Mouse (Mus musculus) CD4-positive, CD25-positive, alpha-beta regulatory T cell, adult 2 months (primary cell): ENCODE data around the gene Hfe2.
"Not testable (repeated sequence)": the region's sequence is repeated elsewhere in the genome, so short reads cannot be mapped to it uniquely, and the experiment has no call there.

Experiments
- DNase-seq: peaks from one replicate; pipeline ENCODE4 v3.0.0-alpha.2; 2012; ENCODE audit warnings: low read depth, low spot score

Hfe2 gene

DNA sequence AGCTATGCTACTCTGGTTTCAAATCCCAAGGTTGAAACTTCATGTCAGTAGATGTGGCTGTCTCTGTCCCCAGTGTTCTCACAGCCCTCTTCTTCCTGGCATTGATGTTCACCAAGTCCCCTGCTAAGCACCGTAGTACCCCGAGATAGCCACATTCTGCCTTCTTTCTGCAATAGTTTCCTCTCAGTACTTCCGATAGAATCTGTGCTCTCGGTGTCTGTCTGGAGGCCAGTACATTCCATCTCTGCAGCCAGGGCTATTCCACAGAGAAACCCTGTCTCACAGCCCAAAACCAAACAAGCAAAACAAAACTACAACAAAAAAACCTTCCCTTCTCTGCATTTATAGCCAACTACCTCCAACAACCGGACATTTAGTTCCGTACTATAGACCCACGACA lies 28.8 kb upstream of the Hfe2 start:
- no peak for DNase-seq

GRCm38 (mm10) chr3:96496620-96497275 lies 28.2 kb upstream of the Hfe2 start:
- DNase-seq, result not testable (repeated sequence)

- DNase-seq, result peak; percentile 72
Observed at GRCm38 (mm10) chr3:96497451-96498028, 27.4 kb upstream of the Hfe2 start.

GRCm38 (mm10) chr3:96498476-96499245 lies 26.3 kb upstream of the Hfe2 start:
- peak; percentile 20 for DNase-seq

- peak; percentile 87 for DNase-seq
Observed at GRCm38 (mm10) chr3:96499481-96500288, 25.3 kb upstream of the Hfe2 start.

- peak; percentile 94 for DNase-seq
Observed at GRCm38 (mm10) chr3:96500289-96500621, 24.7 kb upstream of the Hfe2 start.

GRCm38 (mm10) chr3:96500691-96501265 lies 24.2 kb upstream of the Hfe2 start:
- peak; percentile 88 for DNase-seq

DNA sequence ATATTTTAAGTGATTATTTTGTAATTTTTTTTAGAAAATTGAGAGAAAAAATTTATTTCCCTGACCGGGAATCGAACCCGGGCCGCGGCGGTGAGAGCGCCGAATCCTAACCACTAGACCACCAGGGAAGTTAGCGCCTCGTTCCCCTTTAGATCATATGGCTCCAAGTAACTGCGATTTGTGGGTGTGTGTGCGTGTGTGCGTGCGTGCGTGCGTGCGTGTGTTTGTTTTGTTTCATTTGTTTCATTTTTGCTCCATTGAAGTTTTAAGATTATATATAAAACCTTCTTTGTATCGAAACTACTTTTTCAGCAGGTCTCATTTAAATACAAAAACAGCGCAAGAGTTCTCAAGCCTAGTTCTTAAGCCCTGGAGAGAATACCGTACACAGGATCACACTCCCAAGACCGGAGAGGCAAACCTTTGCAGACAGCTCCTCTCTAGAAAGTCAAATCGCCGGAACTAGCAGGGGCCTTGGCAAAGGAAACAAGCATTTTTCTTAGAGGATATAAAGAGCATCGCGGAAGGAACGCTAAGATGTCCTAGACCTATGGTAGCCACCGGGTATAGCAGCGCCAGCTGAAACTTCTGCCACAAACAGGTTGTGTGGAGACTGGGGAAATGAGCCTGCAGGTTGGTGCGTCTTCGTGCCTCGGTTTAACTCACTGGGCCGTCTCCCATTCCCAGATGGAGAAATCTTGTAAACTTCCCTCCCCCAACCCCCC lies 23.4 kb upstream of the Hfe2 start:
- DNase-seq, result peak; percentile 93

- DNase-seq, result peak; percentile 49
Observed at GRCm38 (mm10) chr3:96502181-96503082, 22.5 kb upstream of the Hfe2 start.

DNA sequence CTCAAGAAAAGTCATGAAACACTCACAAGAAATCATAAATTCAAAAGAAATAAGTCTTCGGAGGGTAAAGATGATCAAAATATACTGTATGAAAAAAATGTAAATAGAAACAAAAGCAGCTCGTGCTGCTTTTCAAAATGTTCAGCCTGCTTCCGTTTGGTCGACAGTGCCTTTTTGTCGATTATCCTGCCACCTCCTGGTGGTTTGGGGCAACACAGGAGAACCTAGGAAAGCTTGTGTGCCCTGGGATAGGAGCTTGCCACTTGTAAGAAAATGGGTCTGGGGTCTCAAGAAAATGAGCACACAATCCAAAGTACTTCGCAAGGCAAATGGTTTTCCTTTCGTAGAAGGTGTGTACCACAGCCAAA lies 21.9 kb upstream of the Hfe2 start:
- DNase-seq, result peak; percentile 90

DNA sequence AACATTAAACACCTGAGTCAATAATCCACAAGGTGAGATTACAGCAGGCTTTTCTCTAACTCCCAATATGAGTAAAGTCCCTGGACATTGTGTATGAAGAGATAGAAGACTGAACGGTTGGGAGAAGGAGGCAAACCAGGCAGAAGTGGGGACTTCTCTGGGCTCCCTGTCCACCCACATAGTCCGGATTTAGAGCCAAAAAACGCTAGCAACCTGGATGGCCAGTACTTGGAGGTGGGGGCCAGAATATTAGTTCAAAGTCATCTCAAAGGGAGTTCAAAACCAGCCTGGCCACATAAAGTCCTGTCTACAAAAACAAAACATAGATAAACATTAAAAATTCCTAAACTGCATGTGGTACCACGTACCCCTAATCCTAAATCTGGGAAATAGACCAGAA lies 21.0 kb upstream of the Hfe2 start:
- DNase-seq, result no peak

DNA sequence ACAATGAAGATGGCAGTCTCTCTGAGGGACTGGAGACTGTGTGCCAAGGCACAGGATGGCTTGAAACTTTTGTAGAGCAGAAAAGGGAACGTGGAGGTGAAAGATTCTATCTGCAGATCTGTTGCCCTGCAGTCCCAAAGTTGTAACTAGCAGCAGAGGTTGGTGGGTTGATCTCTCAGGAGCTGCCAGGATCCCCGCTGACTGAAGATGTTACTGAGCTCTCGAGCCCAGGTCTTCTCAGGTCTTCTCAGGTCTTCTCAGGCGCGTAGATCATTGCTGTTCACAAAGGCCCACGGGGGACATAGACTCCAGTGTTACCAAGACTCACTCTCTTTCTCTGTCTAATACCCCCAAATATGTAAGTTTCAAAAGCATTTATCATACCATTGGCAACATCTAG lies 20.0 kb upstream of the Hfe2 start:
- no peak for DNase-seq

- DNase-seq, result no peak
Observed at GRCm38 (mm10) chr3:96506396-96507047, 18.4 kb upstream of the Hfe2 start.

DNA sequence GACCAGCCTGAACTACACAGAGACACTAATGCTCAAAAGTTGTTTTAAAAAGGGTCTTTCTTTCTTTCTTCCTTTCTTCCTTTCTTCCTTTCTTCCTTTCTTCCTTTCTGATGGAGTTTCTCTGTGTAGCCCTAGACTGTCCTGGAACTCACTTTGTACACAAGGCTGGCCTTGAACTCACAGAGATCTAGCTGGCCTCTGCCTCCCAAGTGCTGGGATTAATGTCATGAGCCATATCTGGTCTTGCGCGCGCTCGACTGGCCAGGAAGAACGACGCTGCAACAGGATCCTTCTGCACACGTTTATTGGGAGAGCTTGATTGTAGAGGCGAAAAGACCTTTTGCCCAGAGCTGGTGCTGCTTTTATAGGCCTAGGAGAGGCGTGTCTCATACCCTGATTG lies 17.0 kb upstream of the Hfe2 start:
- DNase-seq, result not testable (repeated sequence)

GRCm38 (mm10) chr3:96520171-96520570 lies 4.8 kb upstream of the Hfe2 start:
- no peak for DNase-seq

- DNase-seq, result peak; percentile 67
Observed at GRCm38 (mm10) chr3:96522149-96522548, 2.8 kb upstream of the Hfe2 start.

DNA sequence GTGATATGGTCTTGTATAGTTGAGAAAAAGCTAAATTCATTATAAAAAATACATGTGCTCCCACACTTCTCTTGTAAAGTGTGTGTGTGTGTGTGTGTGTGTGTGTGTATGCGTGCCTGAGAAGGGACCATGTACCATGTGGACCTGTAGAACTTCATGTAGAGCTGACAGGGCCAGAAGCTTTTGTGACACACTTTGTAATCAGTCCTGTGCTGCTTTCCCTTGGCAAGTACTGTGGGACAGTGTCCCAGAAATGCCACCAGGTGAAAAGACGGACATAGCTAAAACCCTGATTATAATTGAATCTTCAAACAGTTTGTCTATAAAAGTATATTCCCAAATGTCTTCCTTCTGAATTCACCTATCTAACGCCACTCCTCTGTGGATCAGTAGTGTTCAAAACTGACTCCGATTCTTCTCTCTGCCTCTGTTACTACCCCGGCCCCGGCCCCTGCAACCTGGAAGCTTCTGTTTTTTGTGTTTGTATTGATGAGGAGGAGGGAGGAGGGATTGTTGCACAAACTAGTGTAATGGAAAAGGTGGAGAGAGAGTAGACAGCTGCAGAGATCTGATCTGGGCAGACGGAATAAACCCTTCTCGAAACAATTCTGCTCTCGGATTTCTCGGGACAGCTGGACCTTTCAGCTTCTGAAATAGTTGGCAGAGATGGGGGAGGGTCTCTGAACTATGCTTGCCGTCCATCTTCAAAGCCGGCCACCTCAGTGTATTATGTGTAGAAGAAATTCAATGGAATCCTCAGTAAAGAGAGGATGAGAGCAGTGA lies 753 bp upstream of the Hfe2 start:
- DNase-seq, result no peak

DNA sequence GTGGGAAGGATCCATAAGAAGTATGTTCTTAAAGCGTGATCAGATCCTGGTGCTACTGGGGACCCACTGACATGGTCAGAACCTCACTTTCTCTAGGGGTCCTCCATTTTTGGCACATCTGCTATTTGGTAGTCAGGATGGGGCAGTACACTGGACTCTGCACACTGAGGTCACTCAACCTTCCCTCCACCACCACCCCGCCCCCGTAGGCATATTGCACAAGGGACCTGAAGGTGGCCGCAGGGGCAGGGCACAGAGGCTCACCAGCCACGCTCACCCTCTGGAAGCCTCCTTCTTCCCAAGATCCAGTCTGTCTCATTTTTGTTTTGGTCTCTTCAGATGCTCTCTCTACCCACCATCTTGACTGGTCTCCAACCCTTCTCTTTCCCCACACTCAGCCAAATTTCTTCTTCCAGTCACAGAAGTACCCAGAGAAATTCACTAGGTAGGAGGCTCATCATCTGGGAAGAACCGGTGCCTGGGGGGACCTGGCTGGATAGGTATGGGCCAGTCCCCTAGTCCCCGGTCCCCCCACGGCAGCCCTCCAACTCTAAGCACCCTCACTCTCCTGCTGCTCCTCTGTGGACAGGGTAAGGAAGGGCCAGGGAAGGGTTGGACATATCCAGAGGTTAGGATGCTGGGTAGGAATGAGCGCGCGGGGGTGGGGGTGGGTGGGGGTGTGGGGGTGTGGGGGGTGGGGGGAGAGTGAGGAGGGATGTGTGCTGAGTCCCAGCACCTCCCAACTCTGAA lies 1.2 kb downstream of the Hfe2 start:
- no peak for DNase-seq
